8 mouse cellular contexts compared by ENCODE assay signal in genomic region chr7:139151116-139151515, GRCm38 (mm10).
DNase-seq lines count a peak whose midpoint lies in the region; ATAC-seq and TF ChIP-seq lines count a peak whose summit lies in the region.

No protein-coding gene starts in this region.

- TF ChIP-seq POLR2A in olfactory bulb, adult 2 months (IDR thresholded peaks at IDR 0.05; ENCODE audit: insufficient read depth, low read depth, low read length): no peak

- 27% methylated on average over 10 of the region's 10 CpGs for WGBS in lung, embryonic 15.5 days
- WGBS in embryonic facial prominence, embryonic 12.5 days: 33% methylated on average over 10 of the region's 10 CpGs
- WGBS in limb, embryonic 12.5 days: 35% methylated on average over 10 of the region's 10 CpGs
- WGBS in olfactory bulb, adult 2 months: 24% methylated on average over 10 of the region's 10 CpGs

- H3K4me1 ChIP-seq in lung, embryonic 15.5 days: peaks cover 5% of the 10 kb centered on the region; the same call in 1 of the 2 replicates
- H3K4me1 ChIP-seq in embryonic facial prominence, embryonic 12.5 days: peaks cover 14% of the 10 kb centered on the region; the same call in 1 of the 2 replicates
- H3K4me1 ChIP-seq in limb, embryonic 12.5 days (replicated peaks): peaks cover 18% of the 10 kb centered on the region
- H3K4me1 ChIP-seq in olfactory bulb, adult 2 months (ENCODE audit: control insufficient read depth, insufficient read depth, low read length): peaks cover 82% of the 10 kb centered on the region

- H3K27me3 ChIP-seq in lung, embryonic 15.5 days: no peaks in the 10 kb centered on the region
- peaks cover 5% of the 10 kb centered on the region; the same call in 1 of the 2 replicates for H3K27me3 ChIP-seq in embryonic facial prominence, embryonic 12.5 days
- H3K27me3 ChIP-seq in limb, embryonic 12.5 days: peaks cover 16% of the 10 kb centered on the region

- no peaks in the 10 kb centered on the region for H3K36me3 ChIP-seq in lung, embryonic 15.5 days
- no peaks in the 10 kb centered on the region for H3K36me3 ChIP-seq in embryonic facial prominence, embryonic 12.5 days
- H3K36me3 ChIP-seq in limb, embryonic 12.5 days: no peaks in the 10 kb centered on the region

- H3K9ac ChIP-seq in lung, embryonic 15.5 days: no peak overlapping the region
- H3K9ac ChIP-seq in embryonic facial prominence, embryonic 12.5 days: no peak overlapping the region
- no peak overlapping the region for H3K9ac ChIP-seq in limb, embryonic 12.5 days (replicated peaks)

- H3K4me3 ChIP-seq in lung, embryonic 15.5 days: no peak overlapping the region
- no peak overlapping the region for H3K4me3 ChIP-seq in embryonic facial prominence, embryonic 12.5 days
- no peak overlapping the region for H3K4me3 ChIP-seq in limb, embryonic 12.5 days (replicated peaks)
- no peak overlapping the region for H3K4me3 ChIP-seq in olfactory bulb, adult 2 months (ENCODE audit: insufficient read depth, low read depth, low read length)

- TF ChIP-seq CTCF in olfactory bulb, adult 2 months (IDR thresholded peaks at IDR 0.05; ENCODE audit: insufficient read depth, low read depth, low read length): no peak

- H3K27ac ChIP-seq in lung, embryonic 15.5 days: no peak overlapping the region
- H3K27ac ChIP-seq in embryonic facial prominence, embryonic 12.5 days: no peak overlapping the region
- no peak overlapping the region for H3K27ac ChIP-seq in limb, embryonic 12.5 days
- H3K27ac ChIP-seq in olfactory bulb, adult 2 months (ENCODE audit: insufficient read depth, low read depth, low read length): peak overlapping the region; percentile 68

- ATAC-seq in lung, embryonic 15.5 days (ENCODE audit: borderline replicate concordance, extremely low read depth, low FRiP score, low TSS enrichment): peak; percentile 67; the same call in 1 of the 2 replicates
- peak; percentile 75; the same call in 1 of the 2 replicates for ATAC-seq in embryonic facial prominence, embryonic 12.5 days (ENCODE audit: insufficient number of reproducible peaks, insufficient read depth, low FRiP score, low TSS enrichment)
- ATAC-seq in inflammation-experienced regulatory T-cells, adult 6 months: peak; percentile 96
- ATAC-seq in limb, embryonic 12.5 days (ENCODE audit: insufficient number of reproducible peaks, insufficient read depth, low FRiP score, low TSS enrichment, low read depth): peak; percentile 80; the same call in 1 of the 2 replicates

- H3K9me3 ChIP-seq in lung, embryonic 15.5 days: no peaks in the 10 kb centered on the region
- no peaks in the 10 kb centered on the region for H3K9me3 ChIP-seq in embryonic facial prominence, embryonic 12.5 days
- H3K9me3 ChIP-seq in limb, embryonic 12.5 days: no peaks in the 10 kb centered on the region

- no peak overlapping the region for H3K4me2 ChIP-seq in lung, embryonic 15.5 days
- no peak overlapping the region for H3K4me2 ChIP-seq in embryonic facial prominence, embryonic 12.5 days (replicated peaks)
- no peak overlapping the region for H3K4me2 ChIP-seq in limb, embryonic 12.5 days

- no peak for DNase-seq in lung, postnatal 14 days
- no peak for DNase-seq in cerebellum, adult 9-10 months
- DNase-seq in gastrocnemius, postnatal 10 days: no peak
